Mouse (Mus musculus) CD4-positive, CD25-positive, alpha-beta regulatory T cell (primary cell): ENCODE results near the gene Rsph4a. TPM values are rescaled to one million over a fixed set of nuclear protein-coding genes. Genes with fewer than 3 reads are reported as not detected.

Experiments used
- polyA plus RNA-seq: library from polyadenylated mRNA; unstranded; fragments of 100-300 nt; shearing (Covaris generic); gene quantifications from one replicate; pipeline ENCODE4 v1.2.1, GENCODE M21; 2017

The Rsph4a gene
- polyA plus RNA-seq = 0.05 TPM

GRCm38 (mm10) chr10:33904530-33905481 is at the start of gene Rsph4a:
Rsph4a (plus strand) TSS chr10:33905111.

GRCm38 (mm10) chr10:33857421-33857820 is 47.5 kb upstream of the Rsph4a start, which contains the start of gene Sult3a1:
Sult3a1 (plus strand) TSS chr10:33857721.

GRCm38 (mm10) chr10:33950803-33951583 is 46.1 kb downstream of the Rsph4a start, which contains the start of gene Zup1:
Zup1 (minus strand) TSS chr10:33951269.

Other genes with a start within 250 kb of the Rsph4a start
- gene Sult3a2, start 118.4 kb upstream of the Rsph4a start, polyA plus RNA-seq = not detected
- not detected for gene Sult3a1, start 47.4 kb upstream of the Rsph4a start, polyA plus RNA-seq
- 63.3 TPM for gene Zup1, start 46.2 kb downstream of the Rsph4a start, polyA plus RNA-seq
- 143 TPM for gene Rwdd1, start 114.5 kb downstream of the Rsph4a start, polyA plus RNA-seq
- not detected for gene Trappc3l, start 132.5 kb downstream of the Rsph4a start, polyA plus RNA-seq
- gene Calhm4, start 139.2 kb downstream of the Rsph4a start, polyA plus RNA-seq = not detected
- gene Calhm5, start 191.4 kb downstream of the Rsph4a start, polyA plus RNA-seq = not detected
- gene Calhm6, start 222.9 kb downstream of the Rsph4a start, polyA plus RNA-seq = 44.5 TPM